In genomic region chr9:78010187-78010586, GRCm38 (mm10) we compare ENCODE assay signal across 26 mouse cellular contexts. TPM values are rescaled to one million over a fixed set of nuclear protein-coding genes. Genes with fewer than 3 reads are reported as not detected.
DNase-seq lines count a peak whose midpoint lies in the region; ATAC-seq and TF ChIP-seq lines count a peak whose summit lies in the region.
"Had no signal": no experiment of that assay in that cellular context is flagged by ENCODE, and none has a peak within 500 bp of the region (broad histone marks: within the 10 kb centered on the region; RNA-seq: fewer than 3 reads in every experiment).

No protein-coding gene starts in this region.

- TF ChIP-seq CTCF in lung, postnatal 0 days (IDR thresholded peaks at IDR 0.05): no peak

- no peak for DNase-seq in lung, postnatal 0 days (ENCODE audit: low spot score)
- no peak for DNase-seq in lung, postnatal 4 days
- DNase-seq in CD8-positive naive resting alpha-beta T cell, adult 2 months (ENCODE audit: low read depth in 2 of 2, low spot score in 2 of 2): peak; percentile 23 to 34
- DNase-seq in right cerebral cortex, postnatal 4 days: no peak
- no peak for DNase-seq in heart, embryonic 10.5 days (ENCODE audit: low spot score)
- DNase-seq: adrenal gland, adult 2 months; adrenal gland, postnatal 25 days; cerebellum, adult 18-20 months; cerebellum, adult 9-11 months; forebrain, postnatal 0 days; gastrocnemius, adult 2 months; gastrocnemius, postnatal 36 days; heart, adult 18-20 months; kidney, adult 11 months had no signal

- no peak overlapping the region for H3K9ac ChIP-seq in lung, postnatal 0 days (replicated peaks; ENCODE audit: low read depth)
- H3K9ac ChIP-seq in forebrain, embryonic 12.5 days: no peak overlapping the region
- H3K9ac ChIP-seq: embryonic facial prominence, embryonic 12.5 days; forebrain, embryonic 13.5 days; forebrain, postnatal 0 days; heart, embryonic 12.5 days; hindbrain, embryonic 15.5 days had no signal

- H3K27me3 ChIP-seq in lung, postnatal 0 days (replicated peaks; ENCODE audit: insufficient read depth, low read length): no peaks in the 10 kb centered on the region
- no peaks in the 10 kb centered on the region for H3K27me3 ChIP-seq in forebrain, embryonic 12.5 days
- H3K27me3 ChIP-seq in heart, embryonic 10.5 days (ENCODE audit: insufficient read depth, poor library complexity, severe bottlenecking): no peaks in the 10 kb centered on the region
- H3K27me3 ChIP-seq: embryonic facial prominence, embryonic 12.5 days; forebrain, embryonic 13.5 days; heart, embryonic 12.5 days; hindbrain, embryonic 15.5 days had no signal

- H3K4me3 ChIP-seq in lung, postnatal 0 days (ENCODE audit: low read depth, low read length): no peak overlapping the region
- no peak overlapping the region for H3K4me3 ChIP-seq in forebrain, embryonic 12.5 days (replicated peaks)
- no peak overlapping the region for H3K4me3 ChIP-seq in heart, embryonic 10.5 days
- H3K4me3 ChIP-seq: embryonic facial prominence, embryonic 12.5 days; forebrain, embryonic 13.5 days; gastrocnemius, adult 2 months; heart, embryonic 12.5 days; hindbrain, embryonic 15.5 days had no signal

- H3K4me2 ChIP-seq in lung, postnatal 0 days (replicated peaks; ENCODE audit: low read depth, low read length): no peak overlapping the region
- no peak overlapping the region for H3K4me2 ChIP-seq in forebrain, embryonic 12.5 days
- H3K4me2 ChIP-seq: embryonic facial prominence, embryonic 12.5 days; forebrain, embryonic 13.5 days; heart, embryonic 12.5 days; hindbrain, embryonic 15.5 days had no signal

- 74% methylated on average over 5 of the region's 5 CpGs for WGBS in lung, postnatal 0 days
- WGBS in forebrain, embryonic 12.5 days: 87% methylated on average over 5 of the region's 5 CpGs
- WGBS in heart, embryonic 10.5 days: 84% methylated on average over 5 of the region's 5 CpGs

- no peaks in the 10 kb centered on the region for H3K9me3 ChIP-seq in lung, postnatal 0 days (ENCODE audit: low read length)
- H3K9me3 ChIP-seq in forebrain, embryonic 12.5 days: no peaks in the 10 kb centered on the region
- no peaks in the 10 kb centered on the region for H3K9me3 ChIP-seq in heart, embryonic 10.5 days
- H3K9me3 ChIP-seq: embryonic facial prominence, embryonic 12.5 days; forebrain, embryonic 13.5 days; heart, embryonic 12.5 days; hindbrain, embryonic 15.5 days had no signal

- H3K36me3 ChIP-seq in lung, postnatal 0 days (ENCODE audit: insufficient read depth, low read length): no peaks in the 10 kb centered on the region
- no peaks in the 10 kb centered on the region for H3K36me3 ChIP-seq in forebrain, embryonic 12.5 days (replicated peaks)
- no peaks in the 10 kb centered on the region for H3K36me3 ChIP-seq in heart, embryonic 10.5 days
- H3K36me3 ChIP-seq: embryonic facial prominence, embryonic 12.5 days; heart, embryonic 12.5 days; hindbrain, embryonic 15.5 days had no signal

- no peak for TF ChIP-seq EP300 in lung, postnatal 0 days (IDR thresholded peaks at IDR 0.05)

- no peak for ATAC-seq in lung, postnatal 0 days
- ATAC-seq in granulocyte monocyte progenitor cell, adult 5-6 weeks (replicated peaks; ENCODE audit: poor library complexity, severe bottlenecking): peak; percentile 50
- ATAC-seq in megakaryocyte progenitor cell, adult 5-6 weeks (replicated peaks; ENCODE audit: poor library complexity): peak; percentile 18; the same call in 1 of the 2 replicates
- ATAC-seq in forebrain, embryonic 12.5 days (ENCODE audit: low FRiP score): no peak
- ATAC-seq: forebrain, embryonic 13.5 days; forebrain, postnatal 0 days had no signal

- H3K4me1 ChIP-seq in lung, postnatal 0 days (ENCODE audit: insufficient read depth, low read depth, low read length): no peaks in the 10 kb centered on the region
- no peaks in the 10 kb centered on the region for H3K4me1 ChIP-seq in forebrain, embryonic 12.5 days
- H3K4me1 ChIP-seq in heart, embryonic 10.5 days: peaks cover 13% of the 10 kb centered on the region
- H3K4me1 ChIP-seq: embryonic facial prominence, embryonic 12.5 days; forebrain, embryonic 13.5 days; hindbrain, embryonic 15.5 days had no signal

- 0 out of 2 replicates have a peak overlapping the region, but pooled peaks have one; percentile 64 for H3K27ac ChIP-seq in lung, postnatal 0 days (ENCODE audit: low read length)
- no peak overlapping the region for H3K27ac ChIP-seq in forebrain, embryonic 12.5 days
- H3K27ac ChIP-seq in heart, embryonic 10.5 days: no peak overlapping the region
- H3K27ac ChIP-seq: embryonic facial prominence, embryonic 12.5 days; forebrain, embryonic 13.5 days; gastrocnemius, adult 2 months; hindbrain, embryonic 15.5 days had no signal

RNA-seq across cellular contexts. Expression of gene Gcm1, which starts 41.5 kb away (rescaled TPM):
- 0.14 TPM in 2 replicates for polyA plus RNA-seq in lung, postnatal 0 days (2015; fragmentation: Nextera tagmentation; extraction: Ambion mirVana)
- total RNA-seq in granulocyte monocyte progenitor cell, adult 5-6 weeks (2014; fragmentation: Nextera tagmentation): not detected in 2 replicates
- not detected in 2 replicates for total RNA-seq in granulocyte monocyte progenitor cell, adult 5-6 weeks (2017)
- not detected in 2 replicates for total RNA-seq in megakaryocyte progenitor cell, adult 5-6 weeks (2015)
- total RNA-seq in megakaryocyte progenitor cell, adult 5-6 weeks (2017): not detected in 2 replicates
- not detected in 2 replicates for polyA plus RNA-seq in forebrain, embryonic 12.5 days (2016; fragmentation: Nextera tagmentation; extraction: Ambion mirVana)
- polyA plus RNA-seq in heart, embryonic 10.5 days (2016; fragmentation: Nextera tagmentation; extraction: Ambion mirVana): 0.09 TPM in 1 of 2 replicates, not detected in the other
- total RNA-seq: adrenal gland, adult 2 months; adrenal gland, postnatal 25 days; forebrain, postnatal 0 days; gastrocnemius, adult 2 months; gastrocnemius, postnatal 36 days; heart, adult 18-20 months; heart, postnatal 25 days; MEL had no signal
- polyA plus RNA-seq: adrenal gland, adult 2 months; C2C12; forebrain, embryonic 13.5 days; forebrain, postnatal 0 days; heart, embryonic 12.5 days; hindbrain, embryonic 11.5 days; hindbrain, embryonic 15.5 days; intestine, embryonic 14.5 days had no signal

Comparison
In these comparisons a context has a peak if more than half of its experiments do, and no peak if none do; other contexts are left out.
1. ATAC-seq: peak in granulocyte monocyte progenitor cell, adult 5-6 weeks (single experiment) and megakaryocyte progenitor cell, adult 5-6 weeks (single experiment); none in lung, postnatal 0 days (single experiment) and forebrain, embryonic 12.5 days (single experiment).
2. DNase-seq: peak in CD8-positive naive resting alpha-beta T cell, adult 2 months (2 of 2); none in lung, postnatal 0 days (single experiment), lung, postnatal 4 days (0 of 2), right cerebral cortex, postnatal 4 days (single experiment) and heart, embryonic 10.5 days (single experiment).